Mouse (Mus musculus) embryonic fibroblast, embryonic 13.5 days (primary cell): ENCODE results near the gene Nnat. TPM values are rescaled to one million over a fixed set of nuclear protein-coding genes. Genes with fewer than 3 reads are reported as not detected.
A peak's percentile ranks its signal among the peaks of the same experiment; 100 is the strongest.

Source experiments
- H3K27ac ChIP-seq: 2 replicates; pipeline ENCODE4 v1.5.1; 2012; ENCODE audit warnings: low read length, control low read depth, inconsistent platforms; ENCODE audit not compliant: insufficient read depth
- H3K4me1 ChIP-seq: 2 replicates; pipeline ENCODE4 v1.6.1; 2011; ENCODE audit warnings: low read length; ENCODE audit not compliant: control insufficient read depth, insufficient read depth
- H3K4me3 ChIP-seq: 2 replicates; pipeline ENCODE4 v1.5.1; 2011; ENCODE audit warnings: mild to moderate bottlenecking, control low read depth, low read length; ENCODE audit not compliant: insufficient read depth
- CTCF ChIP-seq: IDR thresholded peaks from 2 replicates; pipeline ENCODE4 v1.5.1; 2011; ENCODE audit warnings: mild to moderate bottlenecking, control low read depth, low read length, moderate library complexity, borderline replicate concordance; ENCODE audit not compliant: insufficient read depth
- POLR2A ChIP-seq: IDR thresholded peaks from 2 replicates; pipeline ENCODE4 v1.6.1; 2011; ENCODE audit warnings: low read depth, mild to moderate bottlenecking, control low read depth, low read length, moderate library complexity
- polyA plus RNA-seq: library from polyadenylated mRNA; stranded (reverse); fragments of >200 nt; gene quantifications from 2 replicates; pipeline ENCODE4 v1.2.4, GENCODE M21; 2011; ENCODE audit warnings: low read depth; ENCODE audit not compliant: missing spikeins, insufficient read length

The Nnat gene
- polyA plus RNA-seq, 1 experiment = 15.1 TPM

DNA sequence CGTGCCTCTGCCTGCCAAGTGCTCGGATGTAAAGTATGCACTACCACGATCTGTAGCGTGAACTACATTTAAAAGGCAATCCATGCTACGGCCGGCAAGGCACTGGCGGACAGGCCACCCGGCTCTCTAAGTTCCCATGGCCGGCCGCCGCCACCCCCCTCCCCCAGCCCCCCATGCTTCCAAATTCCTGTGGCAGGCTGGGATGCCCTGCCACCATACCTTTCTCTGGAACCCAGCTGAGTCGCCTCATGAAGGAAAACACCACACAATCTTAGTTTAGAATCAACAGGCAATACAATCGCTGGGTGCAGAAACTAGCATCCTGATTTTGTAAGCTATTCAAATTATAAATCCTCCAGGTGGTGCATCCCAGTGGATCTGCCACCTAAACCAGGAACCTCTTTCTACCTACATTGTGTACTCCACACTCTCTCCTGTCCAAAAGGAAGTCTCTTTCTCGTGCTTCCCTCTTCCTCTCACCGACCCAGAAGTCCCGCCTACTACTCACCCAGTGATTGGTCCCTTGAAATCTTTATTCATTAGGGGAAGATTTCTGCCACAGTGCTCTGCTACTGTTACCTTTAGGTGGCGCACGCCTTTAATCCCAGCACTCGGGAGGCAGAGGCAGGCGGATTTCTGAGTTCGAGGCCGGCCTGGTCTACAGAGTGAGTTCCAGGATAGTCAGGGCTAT, 37.1 kb downstream of the Nnat start:
- TF ChIP-seq POLR2A (no peak), CTCF (no peak)
- Histone ChIP-seq H3K4me1 (peaks cover 3% of the 10 kb centered on the region; the same call in 1 of the 2 replicates), H3K27ac (no peak overlapping the region), H3K4me3 (peak overlapping the region; percentile 23; the same call in 1 of the 2 replicates)

DNA sequence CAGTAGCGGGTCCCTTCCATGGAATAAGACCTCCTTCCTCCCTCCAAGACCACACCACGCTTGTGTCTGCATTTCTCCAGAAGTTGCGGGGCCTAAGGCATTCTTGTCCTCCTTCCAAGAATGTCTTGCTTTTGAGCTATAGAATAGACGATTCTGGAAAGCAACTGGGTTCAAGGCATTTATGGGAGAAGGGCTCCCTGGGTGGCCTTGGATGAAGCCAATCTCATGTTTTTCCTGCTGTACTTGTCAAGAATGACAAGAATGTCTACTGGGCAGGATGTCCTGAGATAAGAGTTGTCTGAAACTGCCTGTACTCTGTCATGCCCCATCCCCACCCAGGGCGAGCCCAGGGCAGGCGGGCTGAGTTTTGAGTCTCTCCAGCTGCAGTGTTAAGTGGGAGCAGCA, 41.6 kb downstream of the Nnat start:
- no peak overlapping the region for H3K27ac ChIP-seq
- TF ChIP-seq CTCF (no peak), POLR2A (no peak)
- peaks cover 3% of the 10 kb centered on the region; the same call in 1 of the 2 replicates for H3K4me1 ChIP-seq
- no peak overlapping the region for H3K4me3 ChIP-seq

GRCm38 (mm10) chr2:157605025-157605675, 45.3 kb downstream of the Nnat start:
- Histone ChIP-seq H3K4me3 (no peak overlapping the region), H3K27ac (no peak overlapping the region), H3K4me1 (peaks cover 3% of the 10 kb centered on the region; the same call in 1 of the 2 replicates)
- TF ChIP-seq POLR2A = no peak
- TF ChIP-seq CTCF = peak; percentile 96

GRCm38 (mm10) chr2:157607542-157608236, 47.8 kb downstream of the Nnat start:
- no peak for TF ChIP-seq POLR2A
- TF ChIP-seq CTCF = no peak
- Histone ChIP-seq H3K4me3 (no peak overlapping the region), H3K27ac (no peak overlapping the region), H3K4me1 (no peaks in the 10 kb centered on the region)

DNA sequence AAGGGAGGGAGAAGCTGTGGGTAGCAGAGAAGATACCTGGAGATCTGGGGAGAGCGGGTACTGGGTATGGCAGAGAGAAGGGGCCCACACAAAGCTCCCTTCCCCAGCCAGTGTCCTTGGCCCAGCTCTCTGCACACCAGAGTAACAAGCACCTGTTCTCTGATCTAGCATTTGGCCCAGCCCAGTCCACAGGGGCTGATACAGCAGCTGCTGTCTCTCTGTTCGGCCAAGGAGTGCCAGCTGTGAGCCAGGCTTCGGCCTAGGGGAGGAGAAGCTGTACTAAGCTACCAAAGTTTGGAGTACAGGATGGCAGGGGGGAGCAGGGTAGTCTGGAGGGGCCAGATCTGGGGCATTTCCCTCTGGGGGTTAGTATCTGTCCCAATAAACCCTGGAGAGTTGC, 51.9 kb downstream of the Nnat start:
- Histone ChIP-seq H3K27ac (no peak overlapping the region), H3K4me1 (no peaks in the 10 kb centered on the region), H3K4me3 (no peak overlapping the region)
- TF ChIP-seq CTCF (no peak), POLR2A (no peak)

Other genes starting within 250 kb of the Nnat start
- gene Ghrh, start 212.6 kb upstream of the Nnat start, polyA plus RNA-seq = not detected in 2 replicates
- 53.9 and 54.2 TPM in 2 replicates for gene Manbal, start 192.5 kb upstream of the Nnat start, polyA plus RNA-seq
- 38.1 and 48.9 TPM in 2 replicates for gene Src, start 141.6 kb upstream of the Nnat start, polyA plus RNA-seq
- 63.9 and 72.3 TPM in 2 replicates for gene Blcap, start 11.2 kb downstream of the Nnat start, polyA plus RNA-seq
- 17.5 and 20.9 TPM in 2 replicates for gene Ctnnbl1, start 177.3 kb downstream of the Nnat start, polyA plus RNA-seq